Mouse (Mus musculus): Measurements from ENCODE around the gene Rspry1. TPM values are rescaled to one million over a fixed set of nuclear protein-coding genes. Genes with fewer than 3 reads are reported as not detected.

Rspry1 gene
- polyA plus RNA-seq, 2 experiments = 6.2 to 15.8 TPM

- peak overlapping the region; percentile 61 for H3K4me2 ChIP-seq (ENCODE audit: low read depth)
- TF ChIP-seq EP300 (IDR thresholded peaks at IDR 0.05; ENCODE audit: low read depth) (no peak), CTCF (IDR thresholded peaks at IDR 0.05; ENCODE audit: low read depth) (no peak)
- no peaks in the 10 kb centered on the region for H3K36me3 ChIP-seq (replicated peaks; ENCODE audit: control insufficient read depth, insufficient read depth, low read depth)
- H3K9ac ChIP-seq (replicated peaks) = no peak overlapping the region
- H3K4me1 ChIP-seq (replicated peaks; ENCODE audit: control insufficient read depth in 2 of 2, insufficient read depth in 2 of 2, low read length in 1 of 2) = no peaks in the 10 kb centered on the region
- peak overlapping the region; percentile 16 to 44 for H3K4me3 ChIP-seq (ENCODE audit: insufficient read depth in 1 of 2, low read depth in 2 of 2, low read length in 2 of 2)
- peaks cover 49% of the 10 kb centered on the region for H3K27me3 ChIP-seq (ENCODE audit: control insufficient read depth, insufficient read depth, low read length)
- H3K9me3 ChIP-seq (ENCODE audit: control insufficient read depth, low read length) = no peaks in the 10 kb centered on the region
- DNase-seq (ENCODE audit: low read depth in 3 of 3, low spot score in 3 of 3) (no peak), ATAC-seq (ENCODE audit: insufficient read depth) (0 out of 2 replicates have a peak, but pooled peaks have one; percentile 18)
- H3K27ac ChIP-seq = no peak overlapping the region
- WGBS (ENCODE audit: insufficient replicate concordance) = 2% methylated on average over 31 of the region's 31 CpGs
These were observed 93.7 kb downstream of the Rspry1 start for GRCm38 (mm10) chr8:94695341-94695993.

- peak within 1 kb of the TSS; percentile 61 for H3K4me2 ChIP-seq (ENCODE audit: low read depth)
- H3K4me3 ChIP-seq (ENCODE audit: insufficient read depth in 1 of 2, low read depth in 2 of 2, low read length in 2 of 2) = peak within 1 kb of the TSS; percentile 16 to 44
- ATAC-seq (ENCODE audit: insufficient read depth) (0 out of 2 replicates have a peak, but pooled peaks have one; percentile 45), DNase-seq (ENCODE audit: low read depth in 3 of 3, low spot score in 3 of 3) (no peak)
- H3K27ac ChIP-seq = no peak within 1 kb of the TSS
- TF ChIP-seq CTCF (IDR thresholded peaks at IDR 0.05; ENCODE audit: low read depth) (no peak), EP300 (IDR thresholded peaks at IDR 0.05; ENCODE audit: low read depth) (no peak)
- H3K4me1 ChIP-seq (replicated peaks; ENCODE audit: control insufficient read depth in 2 of 2, insufficient read depth in 2 of 2, low read length in 1 of 2) = no peaks in the 10 kb centered on the region
- under 1% methylated on average over 41 of the region's 41 CpGs for WGBS (ENCODE audit: insufficient replicate concordance)
- H3K9ac ChIP-seq (replicated peaks) = no peak within 1 kb of the TSS
- H3K27me3 ChIP-seq (ENCODE audit: control insufficient read depth, insufficient read depth, low read length) = peaks cover 49% of the 10 kb centered on the region
- no peaks in the 10 kb centered on the region for H3K36me3 ChIP-seq (replicated peaks; ENCODE audit: control insufficient read depth, insufficient read depth, low read depth)
- no peaks in the 10 kb centered on the region for H3K9me3 ChIP-seq (ENCODE audit: control insufficient read depth, low read length)
These were observed 94.3 kb downstream of the Rspry1 start, which contains the start of gene Pllp for GRCm38 (mm10) chr8:94695994-94696384. TSS of gene Pllp (minus strand) at chr8:94696278.

- Histone ChIP-seq H3K4me1 (replicated peaks; ENCODE audit: control insufficient read depth in 2 of 2, insufficient read depth in 2 of 2, low read length in 1 of 2) (no peaks in the 10 kb centered on the region), H3K36me3 (replicated peaks; ENCODE audit: control insufficient read depth, insufficient read depth, low read depth) (no peaks in the 10 kb centered on the region), H3K4me2 (ENCODE audit: low read depth) (no peak overlapping the region; the same call in 1 of the 2 replicates), H3K4me3 (ENCODE audit: insufficient read depth in 1 of 2, low read depth in 2 of 2, low read length in 2 of 2) (no peak overlapping the region), H3K27ac (no peak overlapping the region), H3K27me3 (ENCODE audit: control insufficient read depth, insufficient read depth, low read length) (peaks cover 49% of the 10 kb centered on the region), H3K9me3 (ENCODE audit: control insufficient read depth, low read length) (no peaks in the 10 kb centered on the region), H3K9ac (replicated peaks) (no peak overlapping the region)
- ATAC-seq (ENCODE audit: insufficient read depth) = no peak
- WGBS (ENCODE audit: insufficient replicate concordance) = 43% methylated on average over 3 of the region's 3 CpGs
- DNase-seq (ENCODE audit: low read depth in 3 of 3, low spot score in 3 of 3) = no peak
- TF ChIP-seq CTCF (IDR thresholded peaks at IDR 0.05; ENCODE audit: low read depth) (no peak), EP300 (IDR thresholded peaks at IDR 0.05; ENCODE audit: low read depth) (no peak)
These were observed 94.8 kb downstream of the Rspry1 start for GRCm38 (mm10) chr8:94696566-94696965.

GRCm38 (mm10) chr8:94697956-94698355 is 96.2 kb downstream of the Rspry1 start:
- H3K9me3 ChIP-seq (ENCODE audit: control insufficient read depth, low read length) = no peaks in the 10 kb centered on the region
- ATAC-seq (ENCODE audit: insufficient read depth) = no peak
- no peak for DNase-seq (ENCODE audit: low read depth in 3 of 3, low spot score in 3 of 3)
- no peak overlapping the region for H3K4me2 ChIP-seq (ENCODE audit: low read depth)
- WGBS (ENCODE audit: insufficient replicate concordance) = 63% methylated on average over 6 of the region's 6 CpGs
- H3K4me3 ChIP-seq (ENCODE audit: insufficient read depth in 1 of 2, low read depth in 2 of 2, low read length in 2 of 2) = no peak overlapping the region
- peaks cover 0 to 2% of the 10 kb centered on the region in 2 experiments; a peak in 3 of 4 replicates for H3K4me1 ChIP-seq (replicated peaks; ENCODE audit: control insufficient read depth in 2 of 2, insufficient read depth in 2 of 2, low read length in 1 of 2)
- H3K27me3 ChIP-seq (ENCODE audit: control insufficient read depth, insufficient read depth, low read length) = peaks cover 45% of the 10 kb centered on the region
- no peak overlapping the region for H3K27ac ChIP-seq
- no peak overlapping the region for H3K9ac ChIP-seq (replicated peaks)
- H3K36me3 ChIP-seq (replicated peaks; ENCODE audit: control insufficient read depth, insufficient read depth, low read depth) = no peaks in the 10 kb centered on the region
- no peak for TF ChIP-seq CTCF (IDR thresholded peaks at IDR 0.05; ENCODE audit: low read depth)
- no peak for TF ChIP-seq EP300 (IDR thresholded peaks at IDR 0.05; ENCODE audit: low read depth)

GRCm38 (mm10) chr8:94699366-94699765 is 97.6 kb downstream of the Rspry1 start:
- WGBS (ENCODE audit: insufficient replicate concordance) = 67% methylated on average over 16 of the region's 16 CpGs

More at GRCm38 (mm10) chr8:94699366-94699765, 97.6 kb downstream of the Rspry1 start:
- Histone ChIP-seq H3K9ac (replicated peaks) (no peak overlapping the region), H3K36me3 (replicated peaks; ENCODE audit: control insufficient read depth, insufficient read depth, low read depth) (no peaks in the 10 kb centered on the region), H3K4me2 (ENCODE audit: low read depth) (no peak overlapping the region), H3K27me3 (ENCODE audit: control insufficient read depth, insufficient read depth, low read length) (peaks cover 33% of the 10 kb centered on the region), H3K27ac (no peak overlapping the region), H3K9me3 (ENCODE audit: control insufficient read depth, low read length) (no peaks in the 10 kb centered on the region), H3K4me1 (replicated peaks; ENCODE audit: control insufficient read depth in 2 of 2, insufficient read depth in 2 of 2, low read length in 1 of 2) (peaks cover 0 to 4% of the 10 kb centered on the region in 2 experiments; a peak in 3 of 4 replicates), H3K4me3 (ENCODE audit: insufficient read depth in 1 of 2, low read depth in 2 of 2, low read length in 2 of 2) (no peak overlapping the region)
- DNase-seq (ENCODE audit: low read depth in 3 of 3, low spot score in 3 of 3) (no peak), ATAC-seq (ENCODE audit: insufficient read depth) (no peak)
- TF ChIP-seq EP300 (IDR thresholded peaks at IDR 0.05; ENCODE audit: low read depth) (no peak), CTCF (IDR thresholded peaks at IDR 0.05; ENCODE audit: low read depth) (no peak)

All from liver, embryonic 14.5 days (tissue).